Mouse (Mus musculus) embryonic facial prominence, embryonic 11.5 days (tissue): ENCODE measurements around the gene Psma7. TPM values are rescaled to one million over a fixed set of nuclear protein-coding genes. Genes with fewer than 3 reads are reported as not detected.

Experiments used
- ATAC-seq: fragments of 200-750 bp; cut with Nextera tagmentation; replicated peaks from 2 replicates; pipeline ENCODE4 v1.8.0; 2017; ENCODE audit warnings: low read depth; ENCODE audit not compliant: insufficient number of reproducible peaks, low FRiP score, low TSS enrichment
- DNase-seq: peaks from one replicate; pipeline ENCODE4 v3.0.0-alpha.2; 2015; ENCODE audit warnings: low spot score
- H3K27ac ChIP-seq: fragments of 300-500 bp; sonication (generic); replicated peaks from 2 replicates; pipeline ENCODE4 v1.5.1; 2014; ENCODE audit warnings: mild to moderate bottlenecking, low read depth, low read length, control low read depth
- H3K27me3 ChIP-seq: fragments of 300-500 bp; sonication (generic); 2 replicates; pipeline ENCODE4 v1.6.1; 2014; ENCODE audit warnings: mild to moderate bottlenecking, low read length, moderate library complexity, mixed read lengths; ENCODE audit not compliant: control insufficient read depth, insufficient read depth
- H3K36me3 ChIP-seq: fragments of 300-500 bp; sonication (generic); replicated peaks from 2 replicates; pipeline ENCODE4 v1.6.1; 2014; ENCODE audit warnings: low read depth, mild to moderate bottlenecking, low read length, moderate library complexity, mixed read lengths; ENCODE audit not compliant: control insufficient read depth, insufficient read depth
- H3K4me1 ChIP-seq: fragments of 300-500 bp; sonication (generic); 2 replicates; pipeline ENCODE4 v1.6.1; 2014; ENCODE audit warnings: low read length, mixed read lengths; ENCODE audit not compliant: control insufficient read depth, insufficient read depth
- H3K4me2 ChIP-seq: fragments of 300-500 bp; sonication (generic); 2 replicates; pipeline ENCODE4 v1.6.1; 2014; ENCODE audit warnings: low read depth, mild to moderate bottlenecking, control low read depth, low read length, moderate library complexity
- H3K4me3 ChIP-seq: fragments of 300-500 bp; sonication (generic); 2 replicates; pipeline ENCODE4 v1.5.1; 2014; ENCODE audit warnings: low read depth, low read length, control low read depth
- H3K9ac ChIP-seq: fragments of 300-500 bp; sonication (generic); replicated peaks from 2 replicates; pipeline ENCODE4 v1.6.1; 2014; ENCODE audit warnings: mild to moderate bottlenecking, control low read depth, low read length
- H3K9me3 ChIP-seq: fragments of 300-500 bp; sonication (generic); replicated peaks from 2 replicates; pipeline ENCODE4 v1.6.1; 2016; ENCODE audit warnings: mild to moderate bottlenecking, low read length, inconsistent platforms, mixed read lengths; ENCODE audit not compliant: control insufficient read depth
- WGBS: fragments of 180-500 bp; shearing (Covaris S2); extraction: QIAGEN DNeasy Blood & Tissue Kit; methylation state at CpG from one replicate; pipeline ENCODE4 v1.1.7; 2014; 5-methylcytosine and 5-hydroxymethylcytosine counted together
- polyA plus RNA-seq: library from polyadenylated mRNA; unstranded; fragments of >200 nt; fragmentation: Nextera tagmentation; extraction: Ambion mirVana; gene quantifications from 2 replicates; pipeline ENCODE4 v1.2.1, GENCODE M21; 2014

Gene Psma7
- polyA plus RNA-seq, 1 experiment from 2014 or later: 753 TPM

DNA sequence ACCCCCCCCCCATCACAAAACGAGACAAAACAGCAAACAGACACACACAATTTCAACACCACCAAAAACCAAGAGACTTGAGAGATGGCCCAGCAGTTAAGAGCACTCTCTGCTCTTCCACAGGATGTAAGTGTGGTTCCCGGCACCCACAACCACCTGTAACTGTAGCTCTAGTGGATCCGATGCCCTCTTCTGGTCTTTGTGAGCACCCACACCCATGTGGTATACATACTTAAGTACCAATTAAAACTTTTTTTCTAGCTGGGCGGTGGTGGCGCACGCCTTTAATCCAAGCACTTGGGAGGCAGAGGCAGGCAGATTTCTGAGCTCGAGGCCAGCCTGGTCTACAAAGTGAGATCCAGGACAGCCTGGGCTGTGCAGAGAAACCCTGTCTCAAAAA, 31.5 kb downstream of the Psma7 start:
- Histone ChIP-seq H3K4me1 (no peaks in the 10 kb centered on the region), H3K9me3 (no peaks in the 10 kb centered on the region), H3K4me2 (no peak overlapping the region), H3K27ac (no peak overlapping the region), H3K27me3 (no peaks in the 10 kb centered on the region; the same call in 1 of the 2 replicates), H3K4me3 (no peak overlapping the region), H3K9ac (no peak overlapping the region), H3K36me3 (no peaks in the 10 kb centered on the region)
- DNase-seq (no peak), ATAC-seq (no peak)
- WGBS: 92% methylated on average over 7 of the region's 7 CpGs

DNA sequence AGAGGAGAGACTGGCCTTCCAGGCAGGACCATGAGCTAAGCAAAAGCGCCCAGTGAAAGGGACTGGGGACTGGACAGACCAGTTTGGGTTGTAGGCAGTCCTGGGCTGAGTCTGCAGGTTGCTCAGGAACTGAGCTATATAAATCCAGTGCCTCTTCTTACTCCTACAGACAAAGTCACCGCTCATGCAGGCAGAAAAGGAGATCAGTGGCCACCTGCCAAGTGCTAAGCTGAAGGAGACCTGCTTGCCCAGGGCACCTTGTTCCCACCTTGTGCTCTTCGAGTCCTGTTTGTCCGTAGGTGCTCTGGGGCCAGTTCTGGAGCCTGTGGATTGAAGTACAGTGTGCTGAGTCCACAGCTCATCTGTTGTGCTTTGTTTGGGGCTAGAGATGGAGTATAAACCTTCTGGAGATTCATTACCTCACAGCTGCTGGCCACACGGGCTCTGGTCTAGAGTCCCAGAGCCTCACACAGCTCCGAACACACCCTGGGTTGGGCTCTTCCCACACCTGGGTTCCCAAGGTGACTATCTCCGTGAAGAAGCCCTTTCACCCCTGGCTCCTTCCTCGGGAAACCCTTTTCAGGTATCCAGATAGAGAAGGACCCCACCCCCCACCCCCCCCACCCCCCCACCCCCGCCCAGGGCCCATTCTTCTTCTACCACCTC, 35.7 kb downstream of the Psma7 start:
- H3K9ac ChIP-seq: no peak overlapping the region
- H3K27ac ChIP-seq: no peak overlapping the region
- ATAC-seq (no peak), DNase-seq (no peak)
- no peak overlapping the region for H3K4me2 ChIP-seq
- no peaks in the 10 kb centered on the region; the same call in 1 of the 2 replicates for H3K27me3 ChIP-seq
- no peaks in the 10 kb centered on the region for H3K9me3 ChIP-seq
- H3K4me1 ChIP-seq: no peaks in the 10 kb centered on the region
- no peaks in the 10 kb centered on the region for H3K36me3 ChIP-seq
- 49% methylated on average over 9 of the region's 9 CpGs for WGBS
- H3K4me3 ChIP-seq: no peak overlapping the region

DNA sequence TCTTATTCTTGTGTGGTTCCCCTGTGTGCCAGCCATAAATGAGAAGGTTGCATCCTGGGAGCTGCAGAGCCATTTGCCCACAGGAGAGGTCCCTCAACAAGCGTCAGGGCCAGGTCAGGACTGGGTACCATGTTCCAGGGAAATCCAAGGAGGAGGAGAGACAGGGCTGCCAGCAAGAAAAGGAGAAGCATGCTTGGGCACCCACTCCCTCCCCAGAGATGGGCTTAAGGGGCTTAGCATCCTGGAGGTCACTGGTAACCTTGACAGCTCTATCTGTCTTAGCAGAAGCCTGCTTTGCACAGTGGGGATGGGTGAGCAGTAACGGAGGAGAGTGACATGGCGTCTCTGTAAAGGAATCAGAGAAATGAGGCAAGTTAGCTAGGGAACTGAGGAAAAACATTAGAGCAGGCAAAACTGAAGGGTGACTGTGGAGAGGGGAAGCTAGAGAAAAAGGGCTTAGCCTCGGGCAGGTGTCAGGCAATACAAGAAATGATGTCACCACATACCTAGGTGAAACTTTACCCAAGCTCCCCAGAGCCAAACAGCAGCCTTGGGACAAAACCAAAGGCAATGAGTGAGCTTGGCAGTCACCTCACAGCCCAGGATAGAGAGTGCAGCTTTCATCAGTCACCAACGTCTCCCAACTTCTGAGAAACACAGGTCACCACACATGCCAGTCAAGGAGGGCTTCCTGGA, 36.4 kb downstream of the Psma7 start:
- Histone ChIP-seq H3K4me2 (no peak overlapping the region), H3K9me3 (no peaks in the 10 kb centered on the region), H3K4me3 (no peak overlapping the region), H3K27ac (no peak overlapping the region), H3K4me1 (no peaks in the 10 kb centered on the region), H3K9ac (no peak overlapping the region), H3K27me3 (no peaks in the 10 kb centered on the region; the same call in 1 of the 2 replicates), H3K36me3 (no peaks in the 10 kb centered on the region)
- WGBS: 60% methylated on average over 5 of the region's 5 CpGs
- DNase-seq: no peak
- no peak for ATAC-seq

DNA sequence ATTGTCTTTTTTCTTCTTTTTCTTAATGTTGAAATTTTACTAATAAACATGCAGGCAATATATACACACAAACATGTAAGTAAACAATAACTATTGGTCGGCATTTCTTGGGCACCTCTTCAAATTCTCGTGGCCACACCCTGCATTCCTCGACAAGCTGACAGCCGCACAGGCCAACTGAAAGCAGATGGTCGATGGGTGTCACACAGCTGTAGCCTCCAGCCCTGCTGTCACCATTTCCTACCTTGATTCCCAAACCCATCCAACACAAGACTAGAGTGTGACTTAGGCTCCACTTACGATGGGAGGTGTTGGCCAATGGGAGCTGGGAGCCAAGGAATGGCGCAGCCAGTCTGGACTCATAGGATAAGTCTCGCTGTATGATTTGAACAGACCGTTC, 40.6 kb downstream of the Psma7 start:
- H3K4me3 ChIP-seq: no peak overlapping the region
- DNase-seq: no peak
- no peaks in the 10 kb centered on the region for H3K36me3 ChIP-seq
- no peaks in the 10 kb centered on the region for H3K4me1 ChIP-seq
- H3K27me3 ChIP-seq: no peaks in the 10 kb centered on the region
- no peaks in the 10 kb centered on the region for H3K9me3 ChIP-seq
- no peak for ATAC-seq
- WGBS: 88% methylated on average over 9 of the region's 9 CpGs
- H3K4me2 ChIP-seq: no peak overlapping the region
- no peak overlapping the region for H3K27ac ChIP-seq
- no peak overlapping the region for H3K9ac ChIP-seq

DNA sequence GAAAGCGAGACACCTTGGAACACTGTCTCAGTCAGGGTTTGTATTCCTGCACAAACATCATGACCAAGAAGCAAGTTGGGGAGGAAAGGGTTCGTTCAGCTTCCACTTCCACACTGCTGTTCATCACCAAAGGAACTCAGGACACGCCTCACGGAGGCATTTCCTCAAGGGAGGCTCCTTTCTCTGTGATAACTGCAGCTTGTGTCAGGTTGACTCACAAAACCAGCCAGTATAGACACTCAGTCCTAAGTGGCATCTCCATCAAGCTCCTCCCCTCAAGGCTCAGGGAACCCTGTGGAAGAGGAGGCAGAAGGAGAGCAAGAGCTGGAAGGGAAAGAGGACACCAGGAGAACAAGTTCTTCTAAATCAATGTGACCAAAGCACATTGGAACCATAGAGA, 43.8 kb downstream of the Psma7 start:
- Histone ChIP-seq H3K27ac (no peak overlapping the region), H3K27me3 (no peaks in the 10 kb centered on the region), H3K9me3 (no peaks in the 10 kb centered on the region), H3K4me2 (no peak overlapping the region), H3K4me1 (no peaks in the 10 kb centered on the region), H3K9ac (no peak overlapping the region), H3K4me3 (no peak overlapping the region), H3K36me3 (no peaks in the 10 kb centered on the region)
- 84% methylated on average over 4 of the region's 4 CpGs for WGBS
- no peak for DNase-seq
- no peak for ATAC-seq

DNA sequence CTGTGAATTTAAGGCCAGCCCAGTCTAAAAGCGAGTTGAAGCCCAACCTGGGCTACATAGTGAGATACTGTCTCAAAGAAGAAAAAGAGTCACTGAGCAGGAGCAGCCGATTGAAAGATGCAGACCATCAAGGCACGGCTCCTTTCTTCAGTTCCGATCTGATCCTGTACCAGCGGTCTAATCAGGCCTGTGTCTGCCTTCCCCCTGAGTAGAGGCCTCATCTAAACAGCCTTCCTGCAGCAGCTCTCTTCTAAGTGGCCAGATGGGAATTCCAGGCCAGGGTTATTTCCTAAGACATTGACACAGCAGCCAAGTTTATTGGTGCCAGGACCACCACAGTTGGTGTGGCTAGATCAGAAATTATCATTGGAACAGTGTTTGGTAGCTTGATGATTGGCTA, 49.2 kb downstream of the Psma7 start:
- ATAC-seq (no peak), DNase-seq (no peak)
- WGBS: 93% methylated on average over 5 of the region's 5 CpGs
- no peak overlapping the region for H3K4me3 ChIP-seq
- H3K4me2 ChIP-seq: no peak overlapping the region
- no peaks in the 10 kb centered on the region for H3K36me3 ChIP-seq
- H3K9me3 ChIP-seq: no peaks in the 10 kb centered on the region
- no peaks in the 10 kb centered on the region for H3K4me1 ChIP-seq
- H3K27me3 ChIP-seq: no peaks in the 10 kb centered on the region
- no peak overlapping the region for H3K9ac ChIP-seq
- no peak overlapping the region for H3K27ac ChIP-seq

DNA sequence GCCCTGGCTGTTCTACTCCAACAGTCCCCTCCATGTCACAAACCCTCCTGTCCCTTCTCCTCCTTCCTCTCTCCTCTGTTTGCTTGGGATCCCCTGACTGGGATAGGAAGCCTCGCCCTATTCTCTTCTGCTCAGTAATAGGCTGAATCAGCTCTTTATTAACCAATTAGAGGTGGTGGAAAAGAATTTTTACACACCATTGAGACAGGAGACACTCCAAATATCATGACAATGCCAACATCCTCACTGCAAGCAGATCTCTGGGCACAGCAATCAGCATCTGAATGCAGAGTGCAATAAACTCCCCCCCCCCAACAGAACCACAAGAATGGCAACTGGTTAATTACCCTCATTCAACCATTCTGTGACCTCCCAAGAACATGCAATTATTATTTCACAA, 53.1 kb downstream of the Psma7 start:
- no peaks in the 10 kb centered on the region for H3K4me1 ChIP-seq
- DNase-seq: no peak

DNA sequence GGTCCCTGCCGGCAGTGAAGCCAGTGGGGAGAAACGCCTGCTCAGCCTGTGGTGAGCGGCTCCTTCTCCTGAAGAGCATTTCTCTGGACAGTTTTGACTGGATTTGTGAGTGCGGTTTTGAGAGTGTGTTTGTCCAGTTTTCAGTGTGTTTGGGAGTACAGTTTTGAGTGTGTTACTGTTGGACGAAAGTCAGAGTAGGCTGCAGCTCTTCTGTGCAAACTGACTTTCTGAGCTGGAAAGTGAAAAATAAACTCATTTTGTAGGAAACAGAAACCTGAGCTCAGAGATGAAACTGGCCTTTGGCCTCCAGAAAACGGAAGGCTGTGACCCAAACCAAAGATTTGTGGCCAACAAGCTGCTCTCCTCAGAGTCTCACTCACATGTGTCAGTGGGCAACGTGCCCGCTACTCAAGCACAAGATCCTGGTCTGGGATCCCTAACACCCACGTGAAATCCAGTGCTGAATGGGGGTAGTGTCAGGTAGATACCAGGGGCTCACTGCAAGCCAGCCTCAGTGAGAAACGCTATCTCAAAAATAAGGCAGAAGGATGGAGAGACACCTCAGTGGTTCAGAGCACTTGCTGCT, 55.7 kb downstream of the Psma7 start:
- no peaks in the 10 kb centered on the region for H3K9me3 ChIP-seq
- H3K4me3 ChIP-seq: no peak overlapping the region
- H3K4me1 ChIP-seq: no peaks in the 10 kb centered on the region
- DNase-seq (no peak), ATAC-seq (no peak)
- H3K9ac ChIP-seq: no peak overlapping the region
- H3K27ac ChIP-seq: no peak overlapping the region
- WGBS: 73% methylated on average over 10 of the region's 10 CpGs
- no peaks in the 10 kb centered on the region for H3K27me3 ChIP-seq
- no peak overlapping the region for H3K4me2 ChIP-seq
- H3K36me3 ChIP-seq: no peaks in the 10 kb centered on the region

More for the DNA sequence above, 53.1 kb downstream of the Psma7 start:
- Histone ChIP-seq H3K4me2 (no peak overlapping the region), H3K9ac (no peak overlapping the region), H3K27ac (no peak overlapping the region), H3K9me3 (no peaks in the 10 kb centered on the region), H3K36me3 (no peaks in the 10 kb centered on the region), H3K27me3 (no peaks in the 10 kb centered on the region), H3K4me3 (no peak overlapping the region)
- WGBS: 64% methylated on average over 1 of the region's 1 CpGs
- ATAC-seq: no peak
